Mouse (Mus musculus) layer of hippocampus, postnatal 25 days (tissue): ENCODE measurements around the gene Mkrn2. TPM values are rescaled to one million over a fixed set of nuclear protein-coding genes. Genes with fewer than 3 reads are reported as not detected.

Experiments
- DNase-seq, 2 experiments: peaks; one replicate each; pipeline ENCODE4 v3.0.0; 2022; ENCODE audit warnings: mixed read lengths in 2 of 2, low spot score in 1 of 2; ENCODE audit errors: extremely low spot score in 1 of 2
- total RNA-seq, 2 experiments: library from RNA; stranded (reverse); gene quantifications; 2 replicates each; pipeline ENCODE4 v1.2.3; 2021

The Mkrn2 gene
- total RNA-seq = 10 to 100 TPM; 37.8 to 43.2 TPM

DNA sequence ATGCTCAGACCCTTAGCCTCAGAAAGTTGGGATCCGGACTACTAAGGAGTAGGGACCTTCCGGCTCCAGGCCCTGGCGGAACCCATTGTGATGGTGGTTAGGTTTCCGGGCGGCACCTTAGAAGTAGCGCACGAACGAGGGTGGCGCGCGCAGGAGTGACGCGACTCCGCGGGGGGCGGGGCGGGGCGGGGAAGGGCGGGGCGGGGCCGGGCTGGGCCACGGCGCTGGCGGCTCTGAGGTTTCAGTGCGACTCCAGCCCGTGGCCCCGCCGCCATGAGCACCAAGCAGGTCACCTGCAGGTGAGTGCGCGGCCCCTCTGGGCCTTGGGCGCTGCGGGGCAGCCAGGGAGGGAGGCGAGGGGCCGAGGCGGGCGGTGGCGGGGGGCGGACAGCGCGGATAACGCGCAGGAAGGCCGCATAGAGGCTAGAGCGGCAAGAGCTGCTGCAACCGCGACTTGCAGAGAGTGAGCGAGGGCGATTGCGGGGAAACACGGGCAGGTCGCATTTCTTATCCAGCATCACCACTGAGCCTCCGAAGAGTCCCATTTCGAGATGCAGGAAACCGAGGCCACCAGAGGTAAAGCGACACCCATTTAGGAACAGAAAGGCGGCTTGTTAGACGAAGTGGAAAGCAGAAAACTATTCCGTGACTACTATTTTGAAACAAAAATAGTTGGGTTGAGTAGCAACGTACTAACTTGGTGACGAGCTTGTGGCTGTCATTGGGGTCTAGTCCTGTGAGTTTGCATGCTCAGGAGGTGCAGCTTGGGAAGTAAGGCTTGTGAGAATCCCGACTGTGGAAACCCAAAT is at the start of gene Mkrn2:
Mkrn2 (plus strand) TSS at position 188 of the 809 bp plus-strand sequence.
- peak; percentile 78 to 86 for DNase-seq

GRCm38 (mm10) chr6:115555485-115555884 is 46.2 kb upstream of the Mkrn2 start:
- DNase-seq = no peak

DNA sequence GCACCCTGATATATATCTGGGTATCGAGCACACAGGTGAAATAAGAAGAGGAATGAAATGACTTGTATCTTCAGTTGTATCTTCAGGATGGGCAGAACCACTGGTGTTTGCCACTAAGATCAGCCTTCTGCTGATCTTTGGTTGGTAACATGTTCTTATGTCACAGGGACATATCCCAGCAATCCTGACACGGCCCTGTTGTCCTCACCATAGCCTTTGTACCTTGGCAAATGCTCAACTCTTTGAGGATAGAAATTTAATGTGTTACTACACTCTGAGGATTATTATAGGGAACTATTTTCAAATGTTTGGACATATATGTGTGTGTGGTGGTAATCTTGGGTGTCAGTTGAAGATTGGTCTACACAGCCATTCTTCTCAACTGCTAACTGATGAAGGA is 43.5 kb upstream of the Mkrn2 start:
- DNase-seq = no peak

DNA sequence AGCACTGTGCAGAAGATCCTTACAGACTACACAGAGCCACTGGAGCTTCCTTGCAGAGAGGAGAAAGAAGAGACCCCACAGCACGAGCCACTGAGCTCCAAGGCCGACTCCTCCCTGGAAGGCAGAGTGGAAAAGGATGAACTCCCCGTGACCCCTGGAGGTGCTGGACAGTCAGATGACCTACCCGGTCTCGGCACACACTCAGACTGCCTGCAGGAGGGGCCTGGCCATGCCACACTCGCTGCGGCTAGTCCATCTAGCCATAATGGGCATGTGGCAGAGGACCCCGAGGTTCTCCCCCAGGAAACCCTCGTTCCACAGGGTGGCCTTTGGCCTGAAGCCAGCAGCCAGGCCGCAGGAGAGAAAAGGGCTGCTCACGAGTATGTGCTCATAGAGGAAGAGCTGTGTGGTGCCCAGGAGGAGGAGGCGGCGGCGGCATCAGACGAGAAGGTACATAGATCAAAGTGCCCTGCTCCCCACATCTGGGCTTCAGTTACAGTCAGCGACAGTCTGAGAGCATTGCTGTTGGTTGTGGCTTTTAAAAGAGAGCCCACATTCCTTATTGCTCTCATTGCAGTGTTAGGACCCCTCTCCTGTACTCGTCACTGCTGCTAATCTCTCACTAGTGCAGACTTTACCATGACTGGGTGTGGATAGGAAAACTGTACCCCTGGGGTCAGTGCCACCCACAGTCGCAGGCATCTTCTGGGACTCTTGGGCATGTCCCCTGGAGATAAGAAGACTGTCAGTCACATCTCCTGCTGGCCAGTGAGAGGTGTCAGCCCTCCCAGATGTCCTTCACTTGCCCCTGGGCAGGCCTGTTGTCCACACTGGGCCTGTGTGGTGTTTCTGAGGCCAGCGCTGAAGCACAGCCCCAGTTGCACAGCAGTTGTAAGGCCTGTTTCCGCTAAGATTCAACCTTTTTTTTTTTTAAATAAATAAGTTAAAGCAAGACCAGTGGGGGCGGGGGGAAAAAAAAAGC is 41.8 kb upstream of the Mkrn2 start:
- no peak for DNase-seq

DNA sequence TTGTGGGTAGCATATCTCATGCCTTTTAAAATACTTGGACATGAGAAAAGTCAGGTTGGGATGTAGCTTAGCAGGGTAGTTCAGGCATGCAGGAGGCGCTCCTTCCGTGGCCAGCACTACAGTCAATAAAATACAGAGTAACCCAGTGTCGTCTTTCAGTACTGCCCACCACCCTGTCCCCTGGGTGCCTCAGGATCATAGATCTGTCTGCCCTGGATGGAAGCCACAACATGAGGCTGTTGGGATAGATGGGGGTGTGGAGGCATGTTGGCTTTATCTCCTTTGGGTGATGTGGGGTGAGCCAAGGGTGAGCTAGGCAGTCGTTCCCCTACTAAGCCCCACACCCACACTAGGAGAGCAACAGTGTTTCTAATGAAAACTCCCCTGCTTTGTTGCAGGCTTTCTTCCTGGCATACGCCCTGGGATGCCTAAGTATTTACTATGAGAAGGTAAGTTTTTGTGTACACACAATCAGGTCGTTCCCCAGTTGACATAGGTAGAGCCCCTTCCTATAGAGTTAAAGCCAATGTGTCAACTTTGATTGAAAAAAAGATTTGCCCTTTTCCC is 36.1 kb upstream of the Mkrn2 start:
- no peak for DNase-seq

DNA sequence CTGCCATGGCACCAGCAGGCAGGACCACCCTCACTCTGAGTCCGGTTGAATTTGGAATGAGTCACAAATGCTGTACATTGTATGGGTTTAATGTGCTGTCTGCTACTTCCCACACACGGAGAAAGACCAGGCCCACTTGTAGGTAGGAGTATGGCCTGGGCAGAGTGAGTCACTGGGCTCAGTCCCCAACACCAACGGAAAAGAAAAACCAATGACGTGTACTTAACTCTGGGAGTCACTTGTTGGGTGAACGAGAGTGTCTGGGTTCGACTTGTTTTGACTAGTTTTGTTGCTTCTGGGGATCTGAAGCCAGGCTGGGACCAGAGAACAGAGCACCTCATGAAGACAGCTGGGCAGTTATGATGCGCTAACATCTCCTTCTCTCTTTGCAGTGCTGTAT is 27.5 kb upstream of the Mkrn2 start:
- DNase-seq = no peak

DNA sequence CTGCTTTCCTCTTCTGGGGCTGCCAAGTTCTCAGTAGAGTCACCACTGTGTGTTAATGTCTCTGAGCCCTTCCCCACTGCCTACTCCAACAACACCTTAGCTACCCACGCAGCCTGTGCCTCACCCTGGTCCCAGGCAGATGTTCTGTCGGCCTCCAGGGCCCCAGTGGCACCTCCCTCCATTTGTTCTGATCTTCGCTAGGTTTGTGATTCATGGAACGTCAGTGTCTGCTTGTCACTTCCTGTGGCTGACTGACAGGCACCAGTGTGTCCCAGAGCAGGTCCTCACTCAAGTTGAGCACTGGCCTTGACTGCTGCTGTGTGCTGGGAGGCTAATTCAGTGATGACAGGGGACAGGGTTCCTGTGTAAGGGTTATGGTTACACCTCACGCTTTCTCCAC is 24.3 kb upstream of the Mkrn2 start:
- no peak for DNase-seq

DNA sequence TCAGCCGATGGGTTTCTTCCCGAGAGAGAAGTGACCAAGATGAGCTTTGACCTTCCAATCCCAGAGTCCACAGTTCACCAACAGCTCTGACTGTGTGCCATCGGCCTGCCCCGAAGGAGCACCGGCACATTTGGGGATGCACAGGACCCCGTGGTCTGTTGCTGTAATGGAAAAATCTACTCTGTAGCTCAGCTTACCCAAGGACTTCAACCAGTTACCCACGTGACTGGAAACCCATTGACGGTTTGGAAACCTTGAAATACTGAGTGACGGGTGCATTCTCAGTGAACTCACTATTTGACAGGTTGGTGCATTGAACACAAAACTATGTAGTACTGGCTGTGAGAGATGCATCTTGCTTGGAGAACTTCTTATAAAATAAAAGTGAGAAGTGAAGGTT is 23.8 kb upstream of the Mkrn2 start:
- DNase-seq = no peak

- DNase-seq = no peak
These were observed 20.9 kb upstream of the Mkrn2 start for GRCm38 (mm10) chr6:115580810-115581209.

DNA sequence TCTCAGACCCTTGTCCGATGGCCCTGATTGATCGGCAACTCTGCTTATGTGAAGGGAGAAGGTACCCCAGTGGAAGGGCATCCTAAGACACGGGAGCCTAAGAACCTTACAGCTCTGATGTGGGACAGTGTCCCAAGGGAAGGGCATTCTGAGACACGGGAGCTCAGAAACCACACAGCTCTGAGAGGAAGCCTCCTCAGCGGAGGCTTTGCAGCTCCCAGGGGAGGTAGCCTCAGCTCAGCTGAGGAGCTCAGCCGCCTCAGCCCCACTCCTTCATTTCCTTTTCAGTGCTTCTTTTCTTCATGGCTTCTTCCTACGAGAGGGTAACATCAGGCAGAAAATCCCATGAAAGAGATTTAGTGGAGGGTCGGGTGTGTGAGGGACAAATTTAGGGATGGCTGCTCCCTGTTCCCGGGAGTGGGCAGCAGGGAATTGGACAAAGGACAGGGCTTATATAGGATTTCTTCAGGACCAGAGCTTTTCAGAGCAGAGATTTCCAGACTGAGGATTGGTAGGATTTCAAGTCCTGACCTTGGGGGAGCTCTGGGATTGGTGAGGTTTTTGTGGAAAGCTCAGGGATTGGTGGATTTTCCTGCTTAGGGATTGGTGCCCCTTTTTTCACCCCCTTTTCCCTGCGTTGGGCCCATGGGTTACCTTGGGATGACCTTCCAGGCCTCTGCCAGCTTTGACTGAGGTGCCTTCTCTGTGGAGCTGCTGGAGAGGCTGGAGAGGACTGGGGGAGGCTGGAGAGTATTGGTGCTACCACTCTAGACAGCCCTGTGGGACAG is 19.2 kb upstream of the Mkrn2 start:
- DNase-seq = no peak

DNA sequence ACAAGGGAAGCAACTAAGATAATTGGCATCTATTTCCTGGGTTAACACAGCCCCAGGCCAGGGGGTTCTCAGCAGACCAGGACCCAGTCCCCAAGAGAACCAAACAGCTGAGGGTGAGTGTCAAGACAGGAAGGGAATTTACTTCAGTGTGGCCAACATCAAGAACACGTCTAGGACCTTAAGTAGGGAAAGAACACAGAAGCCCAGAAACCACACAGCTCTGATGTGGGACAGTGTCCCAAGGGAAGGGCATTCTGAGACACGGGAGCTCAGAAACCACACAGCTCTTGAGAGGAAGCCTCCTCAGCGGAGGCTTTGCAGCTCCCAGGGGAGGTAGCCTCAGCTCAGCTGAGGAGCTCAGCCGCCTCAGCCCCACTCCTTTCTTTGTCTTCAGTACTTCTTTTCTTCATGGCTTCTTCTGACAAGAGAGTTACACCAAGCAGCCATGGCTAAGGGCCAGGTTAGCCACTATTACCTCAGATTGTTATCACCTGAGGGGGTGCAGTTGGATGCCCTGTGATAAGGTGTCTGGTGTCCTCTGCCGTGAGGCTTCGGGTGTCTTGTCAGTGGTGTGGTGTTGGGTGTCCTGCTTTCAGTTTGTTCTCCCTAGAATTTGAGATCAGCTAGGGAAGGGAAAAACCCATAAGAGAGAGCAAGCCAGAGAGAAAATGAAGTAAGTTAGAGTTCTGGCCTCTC is 18.1 kb upstream of the Mkrn2 start:
- DNase-seq = no peak

DNA sequence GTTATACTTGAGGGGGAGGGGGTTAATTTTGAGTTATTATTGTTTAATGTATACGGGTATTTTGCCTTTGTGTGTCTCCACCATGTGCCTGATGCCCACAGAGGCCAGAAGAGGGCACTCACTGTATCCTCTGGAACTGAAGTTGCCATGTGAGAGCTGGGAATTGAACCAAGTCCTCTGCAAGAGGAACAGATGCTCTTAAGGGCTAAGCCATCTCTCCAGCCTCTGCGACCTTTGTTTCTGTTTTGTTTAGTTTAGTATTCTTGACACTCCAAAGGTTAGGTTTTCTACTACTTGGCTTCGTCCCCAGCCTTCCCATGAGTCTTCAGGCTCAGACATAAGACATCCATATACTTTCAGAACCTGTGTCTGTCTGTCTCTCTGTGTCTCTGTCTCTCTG is 17.5 kb upstream of the Mkrn2 start:
- no peak for DNase-seq

DNA sequence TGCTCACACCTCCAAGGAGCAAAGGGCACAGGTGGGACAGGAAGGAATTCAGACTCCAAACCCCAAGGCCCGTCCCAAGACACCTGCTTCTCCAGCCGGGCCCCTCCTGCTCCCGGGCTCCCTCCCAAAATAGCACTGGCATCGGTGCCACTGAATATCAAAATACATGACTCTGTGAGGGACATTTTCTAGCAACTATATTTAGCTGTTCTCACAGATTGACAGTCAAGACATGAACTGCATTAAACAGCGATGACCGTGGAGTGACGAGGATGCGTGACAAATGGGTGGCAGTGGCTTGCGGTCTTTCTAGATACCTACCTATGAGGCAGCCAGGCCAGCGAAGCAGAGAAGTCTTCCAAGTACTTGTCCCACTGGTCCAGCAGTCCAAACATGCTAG is 15.4 kb upstream of the Mkrn2 start:
- no peak for DNase-seq

GRCm38 (mm10) chr6:115591692-115592359 is 9.9 kb upstream of the Mkrn2 start:
- no peak for DNase-seq

DNA sequence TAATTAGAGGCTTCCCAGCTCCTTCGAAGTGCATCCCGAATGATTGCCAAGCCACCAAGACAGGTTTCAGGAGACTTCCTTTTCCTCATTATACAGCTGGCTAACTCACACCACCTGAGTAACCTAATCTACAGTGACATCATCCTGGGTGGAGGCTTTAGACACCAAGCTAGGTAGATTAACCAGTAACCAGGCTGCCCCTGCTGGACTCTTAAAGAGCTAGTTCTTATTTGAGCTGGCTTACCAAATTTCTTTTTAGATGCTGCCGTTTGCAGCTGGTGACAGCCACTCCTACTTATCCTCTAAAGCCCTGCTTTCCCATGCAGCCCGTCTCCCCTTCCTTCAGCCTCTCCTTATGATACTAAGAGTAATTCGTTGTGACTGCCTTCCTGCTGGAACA is 9.2 kb upstream of the Mkrn2 start, which contains the start of gene Mkrn2os:
Mkrn2os (minus strand) TSS at position 119 of the 400 bp plus-strand sequence.
- no peak for DNase-seq

- no peak for DNase-seq
These were observed 8.4 kb upstream of the Mkrn2 start for GRCm38 (mm10) chr6:115593252-115593651.

DNA sequence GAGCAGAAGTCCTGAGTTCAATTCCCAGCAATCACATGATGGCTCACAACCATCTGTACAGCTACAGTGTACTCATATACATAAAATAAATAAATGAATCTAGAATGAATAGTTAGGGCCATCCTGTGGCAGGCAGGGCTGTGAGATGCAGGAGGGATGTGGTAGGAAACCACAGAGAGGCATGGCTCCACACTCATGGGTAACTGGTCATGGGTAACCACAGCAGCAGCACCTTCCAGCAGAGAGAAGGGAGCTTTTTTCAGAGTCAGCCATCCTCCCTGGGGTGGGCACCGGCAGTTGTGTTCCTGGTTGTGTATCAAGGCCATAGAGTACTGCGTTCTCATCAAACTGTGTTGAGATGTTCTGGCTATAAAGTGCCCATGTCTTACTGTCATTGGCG is 7.2 kb upstream of the Mkrn2 start:
- DNase-seq = no peak

GRCm38 (mm10) chr6:115595667-115596066 is 6.0 kb upstream of the Mkrn2 start:
- no peak for DNase-seq

DNA sequence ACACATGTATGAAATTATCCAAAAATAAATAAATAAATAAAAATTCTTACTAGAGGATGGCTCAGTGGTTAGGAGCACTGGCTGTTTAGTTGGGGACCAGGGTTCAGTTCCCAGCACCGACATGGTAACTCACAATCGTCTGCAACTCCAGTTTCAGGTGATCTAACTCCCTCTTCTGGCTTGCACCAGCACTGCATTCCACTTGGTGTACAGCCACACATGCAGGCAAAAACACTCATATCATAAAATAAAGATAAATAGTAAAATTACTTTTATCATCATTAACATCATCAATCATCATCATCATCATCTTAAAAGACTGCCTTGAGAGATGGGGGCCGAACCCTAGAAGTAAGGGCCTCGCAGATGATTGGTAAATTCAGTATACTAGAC is 384 bp upstream of the Mkrn2 start:
- DNase-seq = no peak
